Mouse (Mus musculus) CH12F3 (cell line): Measurements from ENCODE around the gene Pou3f1.

ENCODE experiments used
- in situ Hi-C: fragments of 300-500 bp; cut with MboI; formaldehyde crosslinking; loops from 2 replicates; pipeline ENCODE4 v1.14.3; 2020; ENCODE audit warnings: low sequenced_read_pairs

Pou3f1 gene

DNA sequence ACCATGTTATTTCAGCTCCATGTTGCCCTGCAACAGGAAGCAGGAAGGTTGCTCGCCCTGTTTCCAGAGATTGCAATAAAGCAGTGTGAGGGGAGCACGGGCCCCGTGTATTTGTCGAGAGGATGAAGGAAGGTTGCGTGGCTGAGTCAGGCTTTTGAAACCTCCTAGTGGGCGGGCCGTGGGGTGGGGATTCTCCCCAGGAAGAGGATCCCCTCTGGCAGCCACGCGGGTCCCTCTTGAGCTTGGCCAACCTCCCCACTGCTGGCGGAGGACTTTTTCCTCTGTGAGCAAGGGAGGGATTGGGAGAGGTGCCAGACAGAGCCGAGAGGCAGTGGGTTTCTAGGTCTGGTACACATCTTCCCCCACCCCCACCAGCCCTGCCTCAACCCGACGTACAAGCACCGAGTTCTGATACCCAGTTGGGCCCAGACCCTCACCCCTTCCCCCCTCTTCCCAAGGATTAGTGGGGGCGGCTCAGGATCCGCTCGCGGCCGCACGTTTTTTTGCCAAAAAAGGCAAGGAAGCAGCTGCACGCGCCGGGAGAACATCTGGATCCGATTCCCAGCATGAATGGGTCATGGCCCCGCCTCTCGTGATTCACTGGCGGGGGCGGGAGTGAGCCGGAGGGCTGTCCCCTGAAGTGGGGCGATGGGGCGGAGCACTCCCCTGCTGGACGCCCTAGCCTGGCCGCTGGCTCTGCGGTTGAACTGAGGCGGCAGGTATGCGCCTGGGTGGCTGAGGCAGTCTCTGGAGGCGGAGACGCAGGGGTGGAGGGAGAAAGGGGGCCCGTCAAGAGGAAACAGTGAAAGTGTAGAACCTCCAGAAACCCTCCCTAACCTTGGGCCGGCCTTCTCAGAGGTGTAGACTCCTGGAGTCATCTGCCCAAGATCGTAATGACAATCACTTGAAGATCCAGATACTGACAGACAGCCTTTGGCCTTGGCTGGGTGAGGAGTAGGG is 52.2 kb downstream of the Pou3f1 start:
- in situ Hi-C loops: no loop called here

- in situ Hi-C loops: no loop called here
Measured at GRCm38 (mm10) chr4:124709961-124710446, 53.4 kb downstream of the Pou3f1 start.
